Mouse (Mus musculus) left cerebral cortex, postnatal 4 days (tissue): Measurements from ENCODE around the gene Selenbp1. TPM values are rescaled to one million over a fixed set of nuclear protein-coding genes. Genes with fewer than 3 reads are reported as not detected.
A peak's percentile ranks its signal among the peaks of the same experiment; 100 is the strongest.
"Not testable (repeated sequence)": the region's sequence is repeated elsewhere in the genome, so short reads cannot be mapped to it uniquely, and the experiment has no call there.

Source experiments
- DNase-seq: peaks from one replicate; pipeline ENCODE4 v3.0.0-alpha.2; 2022
- intact Hi-C: fragments of 180-260 bp; cut with DNase I; formaldehyde crosslinking; loops from one replicate; pipeline ENCODE4 v1.15.1; 2025
- total RNA-seq, 2 experiments: library from RNA; stranded (reverse); gene quantifications; 2 replicates each; pipeline ENCODE4 v1.2.3; 2021

Gene Selenbp1
- 1 to 10 TPM; 3.8 to 4.8 TPM for total RNA-seq

- intact Hi-C loops: no loop called here
- peak; percentile 75 for DNase-seq
Measured at GRCm38 (mm10) chr3:94932809-94933564, at the start of gene Selenbp1. TSS of gene Selenbp1 (plus strand) at chr3:94933056.

GRCm38 (mm10) chr3:94886316-94887224 lies 46.3 kb upstream of the Selenbp1 start, which contains the start of gene Psmb4:
TSS of gene Psmb4 (minus strand) at chr3:94886961.
- intact Hi-C loops: loop anchor here (5.0 kb wide), 1 partner anchor 111 kb away; no protein-coding TSS in a partner anchor

GRCm38 (mm10) chr3:94888595-94888994 lies 44.3 kb upstream of the Selenbp1 start:
- no peak for DNase-seq
- intact Hi-C loops: loop anchor here (5.0 kb wide), 1 partner anchor 109 kb away; no protein-coding TSS in a partner anchor

More at GRCm38 (mm10) chr3:94886316-94887224, 46.3 kb upstream of the Selenbp1 start, which contains the start of gene Psmb4:
- DNase-seq: peak; percentile 80

- DNase-seq: no peak
- intact Hi-C loops: no loop called here
Measured at GRCm38 (mm10) chr3:94894076-94894475, 38.8 kb upstream of the Selenbp1 start.

GRCm38 (mm10) chr3:94902747-94903146 lies 30.1 kb upstream of the Selenbp1 start:
- peak; percentile 59 for DNase-seq
- intact Hi-C loops: no loop called here

GRCm38 (mm10) chr3:94904759-94905158 lies 28.1 kb upstream of the Selenbp1 start:
- DNase-seq, intact Hi-C loops: not testable (repeated sequence)

GRCm38 (mm10) chr3:94906482-94906881 lies 26.4 kb upstream of the Selenbp1 start:
- intact Hi-C loops: no loop called here

GRCm38 (mm10) chr3:94911050-94911693 lies 21.7 kb upstream of the Selenbp1 start:
- intact Hi-C loops: no loop called here
- DNase-seq: no peak

More at GRCm38 (mm10) chr3:94906482-94906881, 26.4 kb upstream of the Selenbp1 start:
- DNase-seq: no peak

GRCm38 (mm10) chr3:94913801-94914200 lies 19.1 kb upstream of the Selenbp1 start:
- no peak for DNase-seq
- intact Hi-C loops: no loop called here

- peak; percentile 14 for DNase-seq
- intact Hi-C loops: no loop called here
Measured at GRCm38 (mm10) chr3:94915903-94916741, 16.7 kb upstream of the Selenbp1 start.

- DNase-seq: no peak
- intact Hi-C loops: no loop called here
Measured at GRCm38 (mm10) chr3:94917816-94918361, 15.0 kb upstream of the Selenbp1 start.

GRCm38 (mm10) chr3:94918845-94919244 lies 14.0 kb upstream of the Selenbp1 start:
- intact Hi-C loops: no loop called here
- no peak for DNase-seq

GRCm38 (mm10) chr3:94921104-94921503 lies 11.8 kb upstream of the Selenbp1 start:
- DNase-seq: peak; percentile 21
- intact Hi-C loops: no loop called here

- no peak for DNase-seq
- intact Hi-C loops: no loop called here
Measured at GRCm38 (mm10) chr3:94922333-94922732, 10.5 kb upstream of the Selenbp1 start.

- intact Hi-C loops: no loop called here
- DNase-seq: no peak
Measured at GRCm38 (mm10) chr3:94924688-94925087, 8.2 kb upstream of the Selenbp1 start.

GRCm38 (mm10) chr3:94926301-94926736 lies 6.5 kb upstream of the Selenbp1 start:
- intact Hi-C loops, DNase-seq: not testable (repeated sequence)

- intact Hi-C loops: not testable (repeated sequence)
Measured at GRCm38 (mm10) chr3:94928979-94929378, 3.9 kb upstream of the Selenbp1 start.

GRCm38 (mm10) chr3:94930386-94931266 lies 2.2 kb upstream of the Selenbp1 start:
- DNase-seq, intact Hi-C loops: not testable (repeated sequence)

More at GRCm38 (mm10) chr3:94928979-94929378, 3.9 kb upstream of the Selenbp1 start:
- DNase-seq: not testable (repeated sequence)
